Mouse (Mus musculus): ENCODE measurements around the gene Hyou1. TPM values are rescaled to one million over a fixed set of nuclear protein-coding genes. Genes with fewer than 3 reads are reported as not detected.
A peak's percentile ranks its signal among the peaks of the same experiment; 100 is the strongest.
"Not testable (repeated sequence)": the region's sequence is repeated elsewhere in the genome, so short reads cannot be mapped to it uniquely, and the experiment has no call there.

Gene Hyou1
- total and polyA plus RNA-seq, 3 experiments = 23.1 to 79.6 (median 73.9) TPM

GRCm38 (mm10) chr9:44407752-44408097 is 28.4 kb downstream of the Hyou1 start:
- peak overlapping the region; percentile 79 for H3K4me3 ChIP-seq
- no peak for DNase-seq
- under 1% methylated on average over 24 of the region's 24 CpGs for WGBS
- H3K4me1 ChIP-seq (ENCODE audit: control insufficient read depth, insufficient read depth, low read length) = peaks cover 1% of the 10 kb centered on the region; the same call in 1 of the 2 replicates
- H3K27ac ChIP-seq = peak overlapping the region; percentile 94
- no peaks in the 10 kb centered on the region for H3K79me2 ChIP-seq (replicated peaks; ENCODE audit: control insufficient read depth, insufficient read depth, low read length)
- no peaks in the 10 kb centered on the region for H3K27me3 ChIP-seq (ENCODE audit: control insufficient read depth, insufficient read depth, low read length)
- peaks cover 12% of the 10 kb centered on the region for H3K36me3 ChIP-seq (ENCODE audit: control insufficient read depth, insufficient read depth, low read length)
- TF ChIP-seq CTCF (IDR thresholded peaks at IDR 0.05) (no peak), POLR2A (IDR thresholded peaks at IDR 0.05; ENCODE audit: insufficient read depth, low read depth, low read length) (no peak), EP300 (IDR thresholded peaks at IDR 0.05; ENCODE audit: insufficient read depth, low read depth, low read length) (no peak)
- peak overlapping the region; percentile 92 for H3K9ac ChIP-seq (ENCODE audit: low read depth, low read length)
- intact Hi-C loops (cut with DNase I) = no loop called here

- peak overlapping the region; percentile 79; the same call in 1 of the 2 replicates for H3K4me3 ChIP-seq
These were observed 29.4 kb downstream of the Hyou1 start for GRCm38 (mm10) chr9:44408693-44409092.

GRCm38 (mm10) chr9:44410647-44411336 is 31.5 kb downstream of the Hyou1 start:
- no peak for DNase-seq
- H3K4me3 ChIP-seq = no peak overlapping the region
- no peaks in the 10 kb centered on the region for H3K27me3 ChIP-seq (ENCODE audit: control insufficient read depth, insufficient read depth, low read length)
- H3K9ac ChIP-seq (ENCODE audit: low read depth, low read length) = no peak overlapping the region
- intact Hi-C loops (cut with DNase I) = no loop called here
- H3K4me1 ChIP-seq (ENCODE audit: control insufficient read depth, insufficient read depth, low read length) = peaks cover 1% of the 10 kb centered on the region; the same call in 1 of the 2 replicates
- 78% methylated on average over 2 of the region's 2 CpGs for WGBS
- H3K36me3 ChIP-seq (ENCODE audit: control insufficient read depth, insufficient read depth, low read length) = peaks cover 12% of the 10 kb centered on the region
- TF ChIP-seq CTCF (IDR thresholded peaks at IDR 0.05) (no peak), POLR2A (IDR thresholded peaks at IDR 0.05; ENCODE audit: insufficient read depth, low read depth, low read length) (no peak)
- H3K27ac ChIP-seq = no peak overlapping the region
- no peaks in the 10 kb centered on the region for H3K79me2 ChIP-seq (replicated peaks; ENCODE audit: control insufficient read depth, insufficient read depth, low read length)

More at GRCm38 (mm10) chr9:44408693-44409092, 29.4 kb downstream of the Hyou1 start:
- H3K79me2 ChIP-seq (replicated peaks; ENCODE audit: control insufficient read depth, insufficient read depth, low read length); H3K27ac ChIP-seq; intact Hi-C loops (cut with DNase I); H3K27me3 ChIP-seq (ENCODE audit: control insufficient read depth, insufficient read depth, low read length); H3K4me1 ChIP-seq (ENCODE audit: control insufficient read depth, insufficient read depth, low read length); H3K9ac ChIP-seq (ENCODE audit: low read depth, low read length); DNase-seq: not testable (repeated sequence)
- WGBS = 72% methylated on average over 9 of the region's 9 CpGs
- H3K36me3 ChIP-seq (ENCODE audit: control insufficient read depth, insufficient read depth, low read length) = peaks cover 12% of the 10 kb centered on the region

GRCm38 (mm10) chr9:44411601-44412130 is 32.4 kb downstream of the Hyou1 start:
- H3K4me1 ChIP-seq (ENCODE audit: control insufficient read depth, insufficient read depth, low read length) = no peaks in the 10 kb centered on the region
- H3K79me2 ChIP-seq (replicated peaks; ENCODE audit: control insufficient read depth, insufficient read depth, low read length) = no peaks in the 10 kb centered on the region
- no peak for DNase-seq
- H3K4me3 ChIP-seq = no peak overlapping the region
- no peak overlapping the region for H3K9ac ChIP-seq (ENCODE audit: low read depth, low read length)
- peaks cover 12% of the 10 kb centered on the region for H3K36me3 ChIP-seq (ENCODE audit: control insufficient read depth, insufficient read depth, low read length)
- 86% methylated on average over 1 of the region's 1 CpGs for WGBS
- no peak overlapping the region for H3K27ac ChIP-seq
- intact Hi-C loops (cut with DNase I) = no loop called here
- no peaks in the 10 kb centered on the region for H3K27me3 ChIP-seq (ENCODE audit: control insufficient read depth, insufficient read depth, low read length)
- TF ChIP-seq EP300 (IDR thresholded peaks at IDR 0.05; ENCODE audit: insufficient read depth, low read depth, low read length) = no peak
- 0 out of 2 replicates have a peak, but pooled peaks have one; percentile 9 for TF ChIP-seq POLR2A (IDR thresholded peaks at IDR 0.05; ENCODE audit: insufficient read depth, low read depth, low read length)

- TF ChIP-seq EP300 (IDR thresholded peaks at IDR 0.05; ENCODE audit: insufficient read depth, low read depth, low read length) (no peak), POLR2A (IDR thresholded peaks at IDR 0.05; ENCODE audit: insufficient read depth, low read depth, low read length) (no peak), CTCF (IDR thresholded peaks at IDR 0.05) (no peak)
- no peak for DNase-seq
- H3K79me2 ChIP-seq (replicated peaks; ENCODE audit: control insufficient read depth, insufficient read depth, low read length) = no peaks in the 10 kb centered on the region
These were observed 33.0 kb downstream of the Hyou1 start for GRCm38 (mm10) chr9:44412306-44412705.

GRCm38 (mm10) chr9:44412781-44413180 is 33.5 kb downstream of the Hyou1 start:
- H3K4me3 ChIP-seq = no peak overlapping the region

More at GRCm38 (mm10) chr9:44412306-44412705, 33.0 kb downstream of the Hyou1 start:
- intact Hi-C loops (cut with DNase I) = no loop called here
- Histone ChIP-seq H3K9ac (ENCODE audit: low read depth, low read length) (no peak overlapping the region), H3K36me3 (ENCODE audit: control insufficient read depth, insufficient read depth, low read length) (peaks cover 12% of the 10 kb centered on the region), H3K27ac (no peak overlapping the region), H3K4me1 (ENCODE audit: control insufficient read depth, insufficient read depth, low read length) (peaks cover 1% of the 10 kb centered on the region), H3K27me3 (ENCODE audit: control insufficient read depth, insufficient read depth, low read length) (no peaks in the 10 kb centered on the region), H3K4me3 (no peak overlapping the region)
- 74% methylated on average over 4 of the region's 4 CpGs for WGBS

More at GRCm38 (mm10) chr9:44412781-44413180, 33.5 kb downstream of the Hyou1 start:
- DNase-seq = no peak
- Histone ChIP-seq H3K79me2 (replicated peaks; ENCODE audit: control insufficient read depth, insufficient read depth, low read length) (no peaks in the 10 kb centered on the region), H3K27me3 (ENCODE audit: control insufficient read depth, insufficient read depth, low read length) (no peaks in the 10 kb centered on the region), H3K4me1 (ENCODE audit: control insufficient read depth, insufficient read depth, low read length) (peaks cover 3% of the 10 kb centered on the region), H3K9ac (ENCODE audit: low read depth, low read length) (no peak overlapping the region), H3K27ac (no peak overlapping the region), H3K36me3 (ENCODE audit: control insufficient read depth, insufficient read depth, low read length) (peaks cover 12% of the 10 kb centered on the region)
- TF ChIP-seq CTCF (IDR thresholded peaks at IDR 0.05) (no peak), POLR2A (IDR thresholded peaks at IDR 0.05; ENCODE audit: insufficient read depth, low read depth, low read length) (no peak), EP300 (IDR thresholded peaks at IDR 0.05; ENCODE audit: insufficient read depth, low read depth, low read length) (no peak)
- 77% methylated on average over 2 of the region's 2 CpGs for WGBS
- intact Hi-C loops (cut with DNase I) = no loop called here

All from heart, adult 2 months (tissue).